Mouse (Mus musculus): Measurements from ENCODE around the gene Ybx3. TPM values are rescaled to one million over a fixed set of nuclear protein-coding genes. Genes with fewer than 3 reads are reported as not detected.

Ybx3 gene
- polyA plus RNA-seq, 1 experiment from 2014 or later = 65.9 TPM

DNA sequence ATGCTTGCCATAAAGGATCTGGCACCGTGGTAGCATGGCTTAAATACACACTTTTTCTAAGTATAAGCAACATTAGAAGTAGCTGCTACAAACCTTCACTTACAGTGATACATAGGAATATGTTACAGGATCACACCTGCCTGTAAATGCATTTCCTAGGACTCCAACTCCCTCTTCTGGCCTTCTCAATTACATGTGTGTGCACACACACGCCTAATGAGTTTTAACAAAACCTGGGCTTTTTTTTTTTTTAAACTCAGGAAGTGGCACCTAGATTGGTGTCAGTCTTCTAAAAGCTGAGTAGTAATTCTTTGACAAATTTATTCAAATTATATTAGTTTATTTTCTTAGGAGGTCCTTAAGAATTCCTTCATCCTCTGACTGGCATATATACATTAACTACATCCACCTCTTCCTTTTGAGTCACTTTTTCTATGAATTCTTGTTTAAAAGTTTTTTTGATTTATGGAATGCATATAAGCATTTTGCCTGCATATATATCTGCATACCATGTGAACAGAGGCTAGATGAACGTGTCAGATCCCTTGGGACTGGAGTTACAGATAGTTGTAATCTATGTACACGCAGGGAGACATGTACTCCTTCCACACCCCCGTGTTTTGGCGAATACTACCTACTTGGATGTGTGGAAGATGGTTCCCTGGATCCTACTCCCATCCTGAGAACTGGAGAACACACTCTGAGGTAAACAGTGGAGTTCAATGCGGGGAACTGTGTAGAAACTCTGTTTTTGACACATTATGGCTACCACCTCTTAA, 25.1 kb downstream of the Ybx3 start:
- no peak overlapping the region for H3K27ac ChIP-seq
- no peak overlapping the region for H3K9ac ChIP-seq (ENCODE audit: low read depth, low read length)
- ATAC-seq (replicated peaks; ENCODE audit: low FRiP score, low read depth) (no peak), DNase-seq (ENCODE audit: low spot score) (no peak)
- no peak overlapping the region for H3K4me2 ChIP-seq (ENCODE audit: low read length)
- TF ChIP-seq CTCF (IDR thresholded peaks at IDR 0.05; ENCODE audit: low read depth) = no peak
- H3K27me3 ChIP-seq (ENCODE audit: insufficient read depth, low read length) = no peaks in the 10 kb centered on the region
- H3K4me1 ChIP-seq (replicated peaks; ENCODE audit: insufficient read depth, low read length) = no peaks in the 10 kb centered on the region
- H3K4me3 ChIP-seq (replicated peaks; ENCODE audit: low read depth, low read length) = no peak overlapping the region
- H3K36me3 ChIP-seq (ENCODE audit: insufficient read depth, low read length) = peaks cover 21% of the 10 kb centered on the region
- no peaks in the 10 kb centered on the region for H3K9me3 ChIP-seq (replicated peaks; ENCODE audit: low read length)
- 76% methylated on average over 7 of the region's 7 CpGs for WGBS

- Histone ChIP-seq H3K27me3 (ENCODE audit: insufficient read depth, low read length) (no peaks in the 10 kb centered on the region), H3K4me1 (replicated peaks; ENCODE audit: insufficient read depth, low read length) (no peaks in the 10 kb centered on the region), H3K9me3 (replicated peaks; ENCODE audit: low read length) (no peaks in the 10 kb centered on the region), H3K36me3 (ENCODE audit: insufficient read depth, low read length) (peaks cover 16% of the 10 kb centered on the region), H3K4me3 (replicated peaks; ENCODE audit: low read depth, low read length) (no peak overlapping the region), H3K9ac (ENCODE audit: low read depth, low read length) (no peak overlapping the region), H3K27ac (no peak overlapping the region), H3K4me2 (ENCODE audit: low read length) (no peak overlapping the region)
- DNase-seq (ENCODE audit: low spot score) (no peak), ATAC-seq (replicated peaks; ENCODE audit: low FRiP score, low read depth) (peak; percentile 69)
- no peak for TF ChIP-seq CTCF (IDR thresholded peaks at IDR 0.05; ENCODE audit: low read depth)
- WGBS = 76% methylated on average over 5 of the region's 5 CpGs
Measured at GRCm38 (mm10) chr6:131360693-131361092, 27.6 kb downstream of the Ybx3 start.

DNA sequence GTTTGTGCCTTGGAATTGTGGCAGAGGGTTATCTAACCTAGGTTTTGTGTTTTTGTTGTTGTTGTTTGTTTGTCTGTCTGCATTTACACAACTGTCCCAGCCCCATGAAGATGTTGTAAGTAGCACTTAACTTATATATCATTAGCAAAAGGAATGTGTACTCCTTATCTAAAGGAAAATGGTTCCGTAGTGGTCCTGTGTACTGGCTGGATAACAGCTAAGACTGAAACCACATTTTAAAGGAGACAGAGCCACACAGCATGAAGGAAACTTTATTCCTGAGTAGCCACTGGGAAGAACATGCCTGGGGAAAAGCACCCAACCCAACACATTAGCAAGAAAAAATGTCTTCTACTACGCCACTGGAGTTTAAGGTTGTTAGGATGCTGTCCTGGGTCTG, 28.7 kb downstream of the Ybx3 start:
- 84% methylated on average over 2 of the region's 2 CpGs for WGBS
- H3K27ac ChIP-seq = no peak overlapping the region
- no peaks in the 10 kb centered on the region for H3K4me1 ChIP-seq (replicated peaks; ENCODE audit: insufficient read depth, low read length)
- no peak for TF ChIP-seq CTCF (IDR thresholded peaks at IDR 0.05; ENCODE audit: low read depth)
- DNase-seq (ENCODE audit: low spot score) (no peak), ATAC-seq (replicated peaks; ENCODE audit: low FRiP score, low read depth) (no peak)
- peaks cover 11% of the 10 kb centered on the region for H3K36me3 ChIP-seq (ENCODE audit: insufficient read depth, low read length)
- no peak overlapping the region for H3K9ac ChIP-seq (ENCODE audit: low read depth, low read length)
- H3K4me2 ChIP-seq (ENCODE audit: low read length) = no peak overlapping the region
- H3K4me3 ChIP-seq (replicated peaks; ENCODE audit: low read depth, low read length) = no peak overlapping the region
- no peaks in the 10 kb centered on the region for H3K27me3 ChIP-seq (ENCODE audit: insufficient read depth, low read length)
- H3K9me3 ChIP-seq (replicated peaks; ENCODE audit: low read length) = no peaks in the 10 kb centered on the region

DNA sequence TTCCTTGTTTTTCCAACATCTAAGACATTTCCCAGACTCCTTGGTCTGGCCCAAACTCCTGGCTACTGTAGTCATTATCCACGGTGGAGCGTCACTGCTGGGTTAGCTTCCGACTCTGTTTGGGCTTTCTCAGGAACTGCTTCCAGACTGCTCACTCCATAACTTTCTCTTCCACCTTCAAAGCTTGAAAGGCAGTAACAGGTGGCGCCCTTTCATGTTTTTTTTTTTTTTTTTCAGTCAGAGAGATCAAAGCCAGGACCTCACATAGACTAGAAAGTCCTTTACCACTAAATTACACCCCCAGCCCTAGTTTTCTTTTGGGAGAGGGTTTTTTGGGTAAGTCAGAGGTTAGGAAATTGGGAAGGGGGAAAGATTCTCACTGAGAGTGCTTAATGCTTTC, 33.4 kb downstream of the Ybx3 start:
- no peak overlapping the region for H3K9ac ChIP-seq (ENCODE audit: low read depth, low read length)
- no peak overlapping the region for H3K4me3 ChIP-seq (replicated peaks; ENCODE audit: low read depth, low read length)
- no peak for ATAC-seq (replicated peaks; ENCODE audit: low FRiP score, low read depth)
- no peak overlapping the region for H3K4me2 ChIP-seq (ENCODE audit: low read length)
- H3K27ac ChIP-seq = no peak overlapping the region
- no peaks in the 10 kb centered on the region for H3K9me3 ChIP-seq (replicated peaks; ENCODE audit: low read length)
- DNase-seq (ENCODE audit: low spot score) = no peak
- no peak for TF ChIP-seq CTCF (IDR thresholded peaks at IDR 0.05; ENCODE audit: low read depth)
- H3K27me3 ChIP-seq (ENCODE audit: insufficient read depth, low read length) = no peaks in the 10 kb centered on the region
- H3K4me1 ChIP-seq (replicated peaks; ENCODE audit: insufficient read depth, low read length) = no peaks in the 10 kb centered on the region
- no peaks in the 10 kb centered on the region for H3K36me3 ChIP-seq (ENCODE audit: insufficient read depth, low read length)
- WGBS = 25% methylated on average over 4 of the region's 4 CpGs

- Histone ChIP-seq H3K27ac (no peak within 1 kb of the TSS), H3K4me1 (replicated peaks; ENCODE audit: insufficient read depth, low read length) (no peaks in the 10 kb centered on the region), H3K36me3 (ENCODE audit: insufficient read depth, low read length) (no peaks in the 10 kb centered on the region), H3K9me3 (replicated peaks; ENCODE audit: low read length) (no peaks in the 10 kb centered on the region), H3K4me3 (replicated peaks; ENCODE audit: low read depth, low read length) (peak within 1 kb of the TSS; percentile 6; the same call in 1 of the 2 replicates), H3K4me2 (ENCODE audit: low read length) (peak within 1 kb of the TSS; percentile 53), H3K27me3 (ENCODE audit: insufficient read depth, low read length) (no peaks in the 10 kb centered on the region), H3K9ac (ENCODE audit: low read depth, low read length) (no peak within 1 kb of the TSS)
- TF ChIP-seq CTCF (IDR thresholded peaks at IDR 0.05; ENCODE audit: low read depth) = peak; percentile 87
- peak; percentile 92 for ATAC-seq (replicated peaks; ENCODE audit: low FRiP score, low read depth)
- DNase-seq (ENCODE audit: low spot score) = peak; percentile 95
- WGBS = 1% methylated on average over 16 of the region's 16 CpGs
Measured at GRCm38 (mm10) chr6:131353352-131353919, 34.8 kb downstream of the Ybx3 start, which contains the start of gene Styk1. Gene Styk1 (minus strand): TSS chr6:131353597.

DNA sequence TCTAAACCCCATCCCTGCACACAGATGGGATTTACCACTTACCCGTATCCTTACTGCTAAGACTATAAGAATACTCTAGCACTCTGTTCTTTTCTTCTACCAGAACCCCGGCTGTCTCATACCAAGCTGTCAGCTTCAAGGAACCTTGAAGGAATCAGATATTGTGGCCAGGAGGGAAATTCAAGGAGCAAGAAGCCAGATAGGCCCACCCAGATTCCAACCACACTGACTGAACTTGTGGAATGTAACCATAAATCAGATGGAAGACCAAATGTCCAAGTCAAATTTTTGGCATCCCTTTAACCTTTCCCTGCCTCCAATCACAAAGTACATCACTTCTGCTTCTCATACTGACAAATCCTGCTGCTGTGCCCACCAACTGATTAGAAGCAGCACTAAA, 41.2 kb downstream of the Ybx3 start:
- no peaks in the 10 kb centered on the region for H3K36me3 ChIP-seq (ENCODE audit: insufficient read depth, low read length)
- no peak overlapping the region for H3K27ac ChIP-seq
- DNase-seq (ENCODE audit: low spot score) (peak; percentile 88), ATAC-seq (replicated peaks; ENCODE audit: low FRiP score, low read depth) (peak; percentile 71; the same call in 1 of the 2 replicates)
- no peak overlapping the region for H3K9ac ChIP-seq (ENCODE audit: low read depth, low read length)
- no peak overlapping the region for H3K4me3 ChIP-seq (replicated peaks; ENCODE audit: low read depth, low read length)
- no peaks in the 10 kb centered on the region for H3K9me3 ChIP-seq (replicated peaks; ENCODE audit: low read length)
- H3K4me2 ChIP-seq (ENCODE audit: low read length) = no peak overlapping the region
- no peak for TF ChIP-seq CTCF (IDR thresholded peaks at IDR 0.05; ENCODE audit: low read depth)
- no peaks in the 10 kb centered on the region for H3K4me1 ChIP-seq (replicated peaks; ENCODE audit: insufficient read depth, low read length)
- H3K27me3 ChIP-seq (ENCODE audit: insufficient read depth, low read length) = no peaks in the 10 kb centered on the region
- 34% methylated on average over 2 of the region's 2 CpGs for WGBS

Measured in kidney, postnatal 0 days (tissue).